Mouse (Mus musculus) myocyte (in vitro differentiated cells): ENCODE results near the gene 4930579F01Rik. TPM values are rescaled to one million over a fixed set of nuclear protein-coding genes. Genes with fewer than 3 reads are reported as not detected.

Experiments used
- H3K27me3 ChIP-seq: one replicate; pipeline ENCODE4 v1.6.1; 2011; ENCODE audit not compliant: control insufficient read depth, insufficient read depth, insufficient read length
- H3K36me3 ChIP-seq: one replicate; pipeline ENCODE4 v1.6.1; 2011; ENCODE audit not compliant: control insufficient read depth, insufficient read depth
- H3K4me2 ChIP-seq: one replicate; pipeline ENCODE4 v1.6.1; 2011; ENCODE audit warnings: low read depth, control low read depth
- H3K4me3 ChIP-seq: one replicate; pipeline ENCODE4 v1.5.1; 2011; ENCODE audit warnings: mild to moderate bottlenecking, control low read depth, moderate library complexity
- H3K79me2 ChIP-seq: one replicate; pipeline ENCODE4 v1.6.1; 2011; ENCODE audit not compliant: control insufficient read depth, insufficient read depth
- H3ac ChIP-seq: one replicate; pipeline ENCODE4 v1.6.1; 2011; ENCODE audit not compliant: control insufficient read depth, insufficient read length
- CEBPB ChIP-seq: IDR thresholded peaks from 2 replicates; pipeline ENCODE4 v1.6.1; 2011; ENCODE audit warnings: mild to moderate bottlenecking, moderate library complexity; ENCODE audit not compliant: poor library complexity, insufficient read depth, severe bottlenecking
- E2F4 ChIP-seq: IDR thresholded peaks from one replicate; pipeline ENCODE4 v1.6.1; 2011; ENCODE audit warnings: mild to moderate bottlenecking, control low read depth, moderate library complexity; ENCODE audit not compliant: insufficient read depth
- MAX ChIP-seq: IDR thresholded peaks from one replicate; pipeline ENCODE4 v1.6.1; 2011; ENCODE audit warnings: low read depth, mild to moderate bottlenecking, control low read depth
- MYOD1 ChIP-seq, 3 experiments: IDR thresholded peaks; one replicate each; pipeline ENCODE4 v1.6.1; 2011; ENCODE audit warnings: control low read depth in 2 of 3, low read depth in 2 of 3, mild to moderate bottlenecking in 2 of 3, moderate library complexity in 1 of 3; ENCODE audit not compliant: insufficient read length in 2 of 3, control insufficient read depth in 1 of 3
- MYOG ChIP-seq, 3 experiments: IDR thresholded peaks; one replicate each; pipeline ENCODE4 v1.6.1; 2011; ENCODE audit warnings: control low read depth in 2 of 3, low read depth in 2 of 3, mild to moderate bottlenecking in 2 of 3; ENCODE audit not compliant: insufficient read length in 2 of 3, control insufficient read depth in 1 of 3, insufficient read depth in 1 of 3
- POLR2A ChIP-seq: IDR thresholded peaks from one replicate; pipeline ENCODE4 v1.6.1; 2011; ENCODE audit warnings: low read depth, mild to moderate bottlenecking, control low read depth, moderate library complexity; ENCODE audit not compliant: insufficient read length
- POLR2AphosphoS2 ChIP-seq: IDR thresholded peaks from one replicate; pipeline ENCODE4 v1.6.1; 2011; ENCODE audit warnings: low read depth, control low read depth; ENCODE audit not compliant: insufficient read length
- REST ChIP-seq: IDR thresholded peaks from one replicate; pipeline ENCODE4 v1.6.1; 2011; ENCODE audit warnings: mild to moderate bottlenecking, control low read depth, moderate library complexity; ENCODE audit not compliant: insufficient read depth, insufficient read length
- SRF ChIP-seq: IDR thresholded peaks from one replicate; pipeline ENCODE4 v1.6.1; 2011; ENCODE audit warnings: low read depth; ENCODE audit not compliant: control insufficient read depth, insufficient read length
- TCF12 ChIP-seq: IDR thresholded peaks from one replicate; pipeline ENCODE4 v1.6.1; 2011; ENCODE audit warnings: mild to moderate bottlenecking, control low read depth; ENCODE audit not compliant: poor library complexity, insufficient read depth, severe bottlenecking
- TCF3 ChIP-seq: IDR thresholded peaks from one replicate; pipeline ENCODE4 v1.6.1; 2011; ENCODE audit warnings: low read depth, control low read depth; ENCODE audit not compliant: insufficient read length
- USF1 ChIP-seq: IDR thresholded peaks from one replicate; pipeline ENCODE4 v1.6.1; 2011; ENCODE audit warnings: low read depth, mild to moderate bottlenecking, control low read depth, moderate library complexity
- polyA plus RNA-seq: library from polyadenylated mRNA; unstranded; fragments of >200 nt; fragmentation: generic; extraction: Trizol; gene quantifications from one replicate; pipeline ENCODE4 v1.2.1, GENCODE M21; 2012; ENCODE audit warnings: missing spikeins

4930579F01Rik gene
- polyA plus RNA-seq, 1 experiment: not detected

GRCm38 (mm10) chr3:138240411-138240810 is 46.8 kb upstream of the 4930579F01Rik start:
- H3K36me3 ChIP-seq: no peaks in the 10 kb centered on the region
- TF ChIP-seq MYOD1 (IDR thresholded peaks at IDR 0.05; ENCODE audit: control insufficient read depth in 1 of 3, insufficient read length in 2 of 3, low read depth in 2 of 3) (no peak), SRF (no peak), TCF3 (no peak), TCF12 (no peak)
- H3K4me3 ChIP-seq: no peak overlapping the region
- H3K79me2 ChIP-seq: no peaks in the 10 kb centered on the region
- no peak overlapping the region for H3ac ChIP-seq
- no peak overlapping the region for H3K4me2 ChIP-seq
- peaks cover 5% of the 10 kb centered on the region for H3K27me3 ChIP-seq

- H3K27me3 ChIP-seq: peaks cover 5% of the 10 kb centered on the region
- no peak overlapping the region for H3K4me3 ChIP-seq
- no peak overlapping the region for H3K4me2 ChIP-seq
- H3K36me3 ChIP-seq: no peaks in the 10 kb centered on the region
- no peak overlapping the region for H3ac ChIP-seq
- TF ChIP-seq POLR2A (no peak), E2F4 (no peak), USF1 (no peak), TCF3 (no peak), TCF12 (no peak), REST (no peak), SRF (no peak), MYOG (IDR thresholded peaks at IDR 0.05; ENCODE audit: control insufficient read depth in 1 of 3, insufficient read depth in 1 of 3, insufficient read length in 2 of 3, low read depth in 2 of 3) (no peak), MYOD1 (IDR thresholded peaks at IDR 0.05; ENCODE audit: control insufficient read depth in 1 of 3, insufficient read length in 2 of 3, low read depth in 2 of 3) (no peak)
- no peaks in the 10 kb centered on the region for H3K79me2 ChIP-seq
These were observed 45.8 kb upstream of the 4930579F01Rik start for GRCm38 (mm10) chr3:138239461-138239860.

- no peak overlapping the region for H3K4me2 ChIP-seq
- no peaks in the 10 kb centered on the region for H3K79me2 ChIP-seq
- no peak overlapping the region for H3ac ChIP-seq
- no peaks in the 10 kb centered on the region for H3K36me3 ChIP-seq
- TF ChIP-seq MAX: no peak
- no peak for TF ChIP-seq MYOG (IDR thresholded peaks at IDR 0.05; ENCODE audit: control insufficient read depth in 1 of 3, insufficient read depth in 1 of 3, insufficient read length in 2 of 3, low read depth in 2 of 3)
- no peak for TF ChIP-seq MYOD1 (IDR thresholded peaks at IDR 0.05; ENCODE audit: control insufficient read depth in 1 of 3, insufficient read length in 2 of 3, low read depth in 2 of 3)
- no peak for TF ChIP-seq USF1
- TF ChIP-seq POLR2A: no peak
- no peak for TF ChIP-seq E2F4
- no peak for TF ChIP-seq CEBPB
- no peak for TF ChIP-seq TCF3
- peaks cover 5% of the 10 kb centered on the region for H3K27me3 ChIP-seq
- no peak overlapping the region for H3K4me3 ChIP-seq
These were observed 44.4 kb upstream of the 4930579F01Rik start for GRCm38 (mm10) chr3:138238046-138238445.

GRCm38 (mm10) chr3:138236546-138237163 is 43.0 kb upstream of the 4930579F01Rik start:
- no peaks in the 10 kb centered on the region for H3K36me3 ChIP-seq
- no peak overlapping the region for H3ac ChIP-seq
- H3K79me2 ChIP-seq: no peaks in the 10 kb centered on the region
- no peak overlapping the region for H3K4me3 ChIP-seq
- TF ChIP-seq REST: no peak
- no peak for TF ChIP-seq POLR2A
- TF ChIP-seq USF1: no peak
- no peak for TF ChIP-seq MAX
- TF ChIP-seq CEBPB: no peak
- TF ChIP-seq TCF3: no peak
- no peak for TF ChIP-seq POLR2AphosphoS2
- TF ChIP-seq MYOG (IDR thresholded peaks at IDR 0.05; ENCODE audit: control insufficient read depth in 1 of 3, insufficient read depth in 1 of 3, insufficient read length in 2 of 3, low read depth in 2 of 3): no peak
- TF ChIP-seq E2F4: no peak
- TF ChIP-seq TCF12: no peak
- no peak for TF ChIP-seq MYOD1 (IDR thresholded peaks at IDR 0.05; ENCODE audit: control insufficient read depth in 1 of 3, insufficient read length in 2 of 3, low read depth in 2 of 3)
- TF ChIP-seq SRF: no peak
- H3K27me3 ChIP-seq: no peaks in the 10 kb centered on the region
- no peak overlapping the region for H3K4me2 ChIP-seq

- Histone ChIP-seq H3K4me2 (no peak overlapping the region), H3K27me3 (no peaks in the 10 kb centered on the region), H3K36me3 (peaks cover 32% of the 10 kb centered on the region), H3ac (no peak overlapping the region), H3K4me3 (no peak overlapping the region), H3K79me2 (no peaks in the 10 kb centered on the region)
- no peak for TF ChIP-seq TCF3
- no peak for TF ChIP-seq SRF
- TF ChIP-seq POLR2A: no peak
- no peak for TF ChIP-seq USF1
- TF ChIP-seq REST: no peak
- no peak for TF ChIP-seq POLR2AphosphoS2
- TF ChIP-seq MAX: no peak
- TF ChIP-seq CEBPB: no peak
- TF ChIP-seq MYOG (IDR thresholded peaks at IDR 0.05; ENCODE audit: control insufficient read depth in 1 of 3, insufficient read depth in 1 of 3, insufficient read length in 2 of 3, low read depth in 2 of 3): no peak
These were observed 37.9 kb upstream of the 4930579F01Rik start for GRCm38 (mm10) chr3:138231531-138231930.
